Mouse (Mus musculus) small intestine, adult 2 months (tissue): Measurements from ENCODE around the gene Large1.

ENCODE experiments used
- CTCF ChIP-seq: fragments of 200-500 bp; IDR thresholded peaks from 2 replicates; pipeline ENCODE4 v1.5.1; 2012; ENCODE audit warnings: low read depth, mild to moderate bottlenecking, control low read depth, inconsistent platforms, low read length, moderate library complexity, mixed read lengths; ENCODE audit not compliant: insufficient replicate concordance, insufficient read length; ENCODE audit errors: extremely low read depth
- POLR2A ChIP-seq: fragments of 200-500 bp; IDR thresholded peaks from 2 replicates; pipeline ENCODE4 v1.6.1; 2012; ENCODE audit warnings: low read depth, mild to moderate bottlenecking, control low read depth, inconsistent platforms, low read length, moderate library complexity

GRCm38 (mm10) chr8:73329131-73329530, 24.2 kb downstream of the Large1 start:
- TF ChIP-seq POLR2A: no peak
- TF ChIP-seq CTCF: no peak
